Mouse (Mus musculus) B cell, adult 2 months (primary cell): Measurements from ENCODE around the gene Lgr4.

Experiments
- DNase-seq, 2 experiments: peaks; one replicate each; pipeline ENCODE4 v3.0.0; 2022

Gene Lgr4

DNA sequence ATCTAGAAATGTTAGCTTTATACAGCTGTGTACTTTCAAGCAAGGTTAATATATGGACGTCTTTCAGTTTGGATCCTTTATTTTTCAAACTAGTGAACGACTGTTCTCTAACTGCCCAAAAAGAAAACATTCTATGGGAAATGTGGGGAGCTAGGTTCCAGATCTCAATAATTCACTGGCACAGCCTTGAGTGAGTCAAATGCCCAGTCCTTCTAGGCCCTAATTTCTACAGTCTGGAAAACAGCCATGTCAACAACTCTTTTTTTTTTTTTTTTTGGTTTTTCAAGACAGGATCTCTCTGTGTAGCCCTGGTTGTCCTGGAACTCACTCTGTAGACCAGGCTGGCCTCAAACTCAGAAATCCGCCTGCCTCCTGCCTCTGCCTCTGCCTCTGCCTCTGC, 4.9 kb downstream of the Lgr4 start:
- no peak for DNase-seq

DNA sequence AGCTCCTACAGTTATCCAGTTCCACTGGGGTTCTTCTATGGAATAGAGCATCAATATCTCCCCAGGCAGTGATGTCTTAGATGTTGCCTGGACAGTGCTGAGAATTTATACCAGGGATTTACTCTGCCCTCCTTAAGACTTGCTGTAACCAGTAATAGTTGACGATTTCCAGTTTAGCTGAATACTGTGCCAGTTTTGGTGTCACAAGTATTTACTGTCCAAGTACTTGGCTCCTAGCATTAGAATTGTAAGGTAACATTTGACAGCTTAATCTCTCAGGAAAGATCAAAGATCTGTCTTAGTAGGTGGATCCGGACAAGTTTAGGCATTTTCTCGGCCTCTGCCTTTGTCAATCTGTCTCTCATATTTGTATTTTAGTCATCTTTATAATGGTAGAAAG, 5.6 kb downstream of the Lgr4 start:
- DNase-seq = no peak

GRCm38 (mm10) chr2:109923945-109924344, 6.5 kb downstream of the Lgr4 start:
- DNase-seq = no peak

DNA sequence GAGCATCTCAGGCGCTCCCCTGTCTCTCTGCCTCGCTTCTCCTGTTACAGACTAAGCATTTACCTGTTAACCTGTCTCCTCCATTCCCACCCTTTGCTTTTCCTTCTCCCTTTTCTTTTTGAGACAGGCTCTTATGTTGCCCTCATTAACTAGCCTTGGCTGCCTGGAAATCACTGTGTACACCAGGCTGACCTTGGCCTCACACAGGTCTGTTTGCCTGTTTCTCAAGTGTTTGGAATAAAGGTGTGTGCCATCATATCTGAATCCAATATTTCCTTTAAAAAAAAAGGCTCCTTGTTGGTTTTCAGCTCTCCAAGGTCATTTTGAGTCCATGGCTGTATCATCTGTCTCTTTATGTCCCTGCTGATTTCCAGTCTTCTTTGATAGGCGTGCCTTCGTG, 9.5 kb downstream of the Lgr4 start:
- no peak for DNase-seq

DNA sequence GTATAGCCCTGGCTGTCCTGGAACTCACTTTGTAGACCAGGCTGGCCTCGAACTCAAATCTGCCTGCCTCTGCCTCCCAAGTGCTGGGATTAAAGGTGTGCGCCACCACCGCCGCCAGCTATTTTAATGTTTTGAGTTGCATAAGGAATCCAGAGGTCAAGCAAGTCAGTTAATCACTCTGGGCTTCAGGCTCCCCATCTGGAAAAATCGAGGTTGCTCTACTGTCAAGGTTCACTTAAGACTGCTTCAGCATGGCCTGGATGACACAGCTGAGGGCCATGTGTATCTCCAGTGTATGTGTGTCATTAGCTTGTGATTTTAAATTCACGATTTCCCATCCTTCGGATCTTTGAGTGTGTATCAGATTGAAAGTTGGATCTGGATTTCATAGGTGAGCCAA, 10.0 kb downstream of the Lgr4 start:
- DNase-seq = no peak

GRCm38 (mm10) chr2:109927876-109928275, 10.4 kb downstream of the Lgr4 start:
- DNase-seq = no peak

GRCm38 (mm10) chr2:109928791-109929190, 11.3 kb downstream of the Lgr4 start:
- DNase-seq = no peak

DNA sequence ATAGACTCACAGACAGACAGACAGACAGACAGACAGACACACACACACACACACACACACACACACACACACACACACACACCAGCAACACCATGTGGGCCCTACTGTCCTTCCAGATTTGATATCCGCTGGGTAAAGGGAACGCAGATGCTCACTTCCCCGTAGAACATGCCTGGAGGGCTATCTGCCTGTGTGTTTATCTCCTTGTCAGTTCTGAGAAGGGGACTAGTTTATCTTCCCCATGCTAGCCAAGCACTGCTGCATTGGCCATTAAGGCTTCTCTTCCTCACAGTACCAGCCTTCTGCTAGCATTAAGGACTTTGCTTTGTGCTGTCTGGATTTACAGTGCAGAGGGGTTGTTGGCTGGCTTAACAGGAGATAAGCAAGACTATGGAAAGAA, 11.8 kb downstream of the Lgr4 start:
- DNase-seq = no peak

DNA sequence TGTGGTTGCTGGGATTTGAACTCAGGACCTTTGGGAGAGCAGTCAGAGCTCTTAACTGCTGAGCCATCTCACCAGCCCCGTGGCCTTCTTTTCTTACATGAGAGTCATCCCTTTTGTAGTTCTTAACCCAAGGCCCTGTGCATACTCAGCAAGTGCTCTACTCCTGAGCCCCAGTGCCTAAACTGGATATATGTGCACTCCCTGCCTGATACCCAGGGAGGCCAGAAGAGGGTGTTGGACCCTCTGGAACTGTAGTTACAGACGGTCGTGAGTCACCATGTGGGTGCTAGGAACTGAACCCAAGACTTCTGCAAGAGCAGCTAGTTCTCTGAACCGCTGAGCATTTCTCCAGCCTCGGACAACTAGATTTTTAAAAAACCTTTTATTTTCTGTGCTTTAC, 12.9 kb downstream of the Lgr4 start:
- no peak for DNase-seq

DNA sequence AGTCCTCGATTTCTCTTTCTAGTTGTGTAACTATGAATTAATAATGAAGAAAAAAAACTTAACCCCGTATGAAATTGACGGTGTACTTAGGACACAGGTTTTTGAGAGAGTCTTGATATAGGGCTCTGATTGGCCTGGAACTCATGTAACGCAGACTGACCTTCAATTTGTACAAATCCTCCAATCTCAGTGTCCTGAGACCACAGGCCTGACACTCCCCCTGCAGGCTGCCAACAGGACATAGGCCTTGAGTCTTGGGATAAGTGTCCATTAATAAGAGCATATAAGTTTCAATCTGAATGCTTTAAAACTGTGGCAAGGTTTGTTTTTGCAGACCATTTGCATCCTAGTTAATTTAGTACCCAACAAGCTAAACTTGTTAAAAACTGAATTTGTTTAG, 13.3 kb downstream of the Lgr4 start:
- DNase-seq = no peak

DNA sequence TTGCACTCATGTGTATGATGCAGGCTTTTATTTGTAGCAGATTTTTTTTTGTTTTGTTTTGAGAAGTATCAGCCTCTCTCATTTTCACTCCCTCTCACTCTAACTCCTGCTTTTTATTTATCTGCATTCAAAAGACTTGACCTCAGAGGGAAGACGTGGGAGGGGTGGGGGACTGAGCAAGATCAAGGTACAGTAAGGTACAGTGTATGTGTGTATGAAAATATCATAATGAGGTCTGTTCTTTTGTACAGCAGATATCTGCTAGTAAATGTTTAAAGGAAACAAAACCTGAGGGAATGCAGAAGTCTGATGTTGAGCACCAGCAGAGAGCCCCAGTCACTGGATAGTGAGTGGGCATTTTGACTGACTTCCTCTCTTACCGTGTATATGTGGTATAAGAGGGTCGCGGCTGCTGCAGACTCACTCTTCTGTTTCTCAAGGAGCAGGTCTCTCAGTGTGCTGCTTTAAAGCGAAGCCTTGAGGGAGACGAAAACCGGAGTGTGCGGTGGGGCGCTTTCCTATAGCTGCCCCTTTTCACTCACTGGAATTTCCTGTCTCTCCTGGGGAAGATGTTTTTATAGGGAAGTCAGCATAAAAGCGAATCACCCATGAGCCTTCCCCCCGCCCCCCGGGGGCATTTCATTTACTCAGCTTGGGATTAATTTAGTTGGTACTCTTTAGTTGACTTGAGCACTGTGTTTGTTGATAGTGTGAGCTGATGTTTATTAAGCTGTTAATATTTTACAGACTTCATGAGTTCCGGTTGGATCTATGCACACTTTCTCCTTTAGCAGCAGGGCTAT, 14.7 kb downstream of the Lgr4 start:
- DNase-seq = no peak

DNA sequence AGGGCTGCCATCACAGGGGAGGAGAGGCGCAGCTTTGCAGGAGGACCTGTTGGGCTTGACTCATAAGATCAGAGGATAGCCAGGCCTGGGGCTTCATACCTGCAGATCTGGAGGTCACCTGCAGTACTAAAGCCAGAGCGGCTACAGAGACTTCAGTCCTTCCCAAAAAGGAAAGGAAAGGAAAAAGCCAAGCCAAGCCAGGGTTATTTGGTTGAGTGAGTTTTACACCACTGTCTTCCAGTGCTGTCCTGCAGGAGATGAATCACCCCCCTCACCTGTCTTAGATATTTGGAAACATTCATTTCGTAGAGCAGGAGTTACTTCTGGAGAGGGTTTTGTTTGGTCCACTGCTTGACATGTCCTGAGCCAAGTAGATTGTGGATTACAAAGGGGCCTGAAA, 15.7 kb downstream of the Lgr4 start:
- DNase-seq = no peak

GRCm38 (mm10) chr2:109934086-109934485, 16.6 kb downstream of the Lgr4 start:
- DNase-seq = no peak

DNA sequence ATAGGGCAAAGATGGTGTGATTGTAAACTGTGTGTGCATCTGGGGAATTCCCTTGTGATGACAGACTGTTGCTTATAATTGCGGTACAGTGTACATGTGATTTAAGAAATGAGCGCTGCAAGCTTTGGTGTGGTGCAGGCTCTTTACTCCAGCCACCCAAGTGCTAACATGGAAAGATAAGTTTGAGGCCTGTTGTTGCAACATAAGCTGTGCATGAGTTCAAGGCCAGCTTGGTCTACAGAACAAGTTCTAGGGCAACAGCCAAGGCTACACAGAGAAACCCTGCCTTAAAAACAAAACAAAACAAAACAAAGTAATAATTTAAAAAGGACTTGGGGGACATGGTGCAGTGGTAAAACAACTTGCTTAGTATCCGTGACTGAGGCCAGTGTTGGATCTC, 17.7 kb downstream of the Lgr4 start:
- DNase-seq = no peak

GRCm38 (mm10) chr2:109935754-109936409, 18.4 kb downstream of the Lgr4 start:
- DNase-seq = no peak

DNA sequence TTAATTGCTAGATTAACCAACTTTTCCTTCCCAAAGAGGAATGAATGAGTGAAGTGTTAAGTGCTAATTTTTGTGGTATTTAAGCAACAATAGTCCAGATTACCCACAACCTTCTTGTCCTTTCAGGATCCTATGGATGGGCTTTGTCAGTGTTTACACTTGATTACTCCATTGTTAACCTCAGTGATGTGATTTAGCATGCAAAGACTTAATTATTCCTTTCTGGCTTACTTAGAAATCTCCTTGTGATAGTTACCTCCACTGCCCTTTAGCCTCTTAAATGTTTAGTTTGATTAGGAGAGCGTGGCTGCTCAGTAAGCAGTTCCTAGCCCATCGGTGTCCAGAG, 18.9 kb downstream of the Lgr4 start:
- DNase-seq = no peak

DNA sequence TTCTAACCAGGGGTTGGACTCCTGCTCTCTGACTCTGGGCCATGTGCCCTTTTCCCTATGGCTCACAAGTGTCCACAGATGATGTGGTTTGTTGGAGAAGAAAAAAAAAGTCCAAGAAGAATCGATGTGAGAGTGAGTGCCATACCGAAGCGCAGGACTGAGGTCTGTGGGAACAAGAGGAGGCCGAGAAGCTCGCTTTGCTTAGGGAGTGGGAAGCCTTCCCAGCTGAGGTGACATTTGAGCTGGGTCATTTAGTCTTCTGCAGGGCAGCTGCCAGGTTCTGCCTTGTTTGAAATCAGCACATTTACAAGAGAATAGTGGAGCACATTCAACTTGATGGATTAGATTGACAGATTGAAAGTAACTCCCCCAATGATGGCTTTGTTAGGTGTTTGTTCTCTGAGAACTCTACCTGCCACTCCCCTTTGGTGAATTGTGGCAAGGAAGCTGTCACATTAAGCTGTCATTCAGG, 24.6 kb downstream of the Lgr4 start:
- no peak for DNase-seq

DNA sequence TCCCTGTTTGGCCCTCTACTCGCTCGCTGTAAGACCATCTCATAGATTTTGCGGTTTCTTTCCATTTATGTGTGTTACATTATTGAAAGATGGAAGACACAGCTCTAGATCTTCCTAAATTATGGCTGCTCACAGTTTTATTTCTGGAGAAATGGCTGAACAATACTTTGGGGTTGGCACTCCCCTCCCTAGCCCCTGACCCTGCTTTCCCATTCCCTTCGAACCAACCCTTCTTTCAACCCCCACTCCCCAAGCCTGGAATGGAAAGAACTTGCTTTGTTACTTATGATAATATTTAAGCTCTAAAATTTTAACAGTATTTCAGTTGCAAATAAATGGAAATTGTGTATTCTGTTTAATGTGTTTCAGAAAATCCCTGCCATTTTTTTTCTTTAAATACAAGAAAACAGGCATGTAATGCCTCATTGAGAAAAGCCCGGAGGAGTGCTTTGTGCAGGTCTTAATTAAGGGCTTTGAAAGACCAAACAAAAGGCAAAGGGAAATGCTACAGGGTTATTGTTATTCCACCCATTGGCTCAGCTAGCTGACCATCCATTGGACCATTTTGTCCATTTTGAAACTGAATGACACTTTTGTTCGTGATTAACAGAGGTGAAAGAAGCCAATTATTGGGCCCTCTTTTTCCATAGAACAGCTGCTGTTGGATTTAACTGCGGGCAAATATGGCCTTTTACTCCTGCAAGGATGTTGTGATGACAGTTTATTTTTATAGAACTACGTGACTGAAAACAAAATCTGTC, 25.5 kb downstream of the Lgr4 start:
- DNase-seq = no peak

- DNase-seq = no peak
Measured at GRCm38 (mm10) chr2:109944995-109945394, 27.5 kb downstream of the Lgr4 start.

DNA sequence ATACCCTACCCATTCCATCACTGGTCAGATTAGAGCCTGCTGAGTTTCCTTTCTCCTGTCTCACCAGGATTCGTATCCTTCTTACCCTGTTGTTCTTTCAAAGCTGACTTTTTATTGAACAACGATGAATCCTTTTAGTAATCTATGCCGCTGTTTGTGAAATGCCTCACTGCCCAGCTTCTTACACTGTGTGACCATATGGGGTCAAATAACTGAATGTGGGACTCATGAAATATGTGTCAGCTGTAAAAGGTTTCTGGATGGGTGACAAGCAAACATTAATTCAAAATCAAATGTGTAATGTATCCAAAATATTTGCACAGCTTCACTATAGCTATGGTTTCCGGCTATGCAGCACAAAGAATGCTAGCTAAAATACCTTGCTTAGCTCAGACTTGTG, 28.1 kb downstream of the Lgr4 start:
- DNase-seq = no peak

- DNase-seq = no peak
Measured at GRCm38 (mm10) chr2:109946426-109946825, 29.0 kb downstream of the Lgr4 start.

DNA sequence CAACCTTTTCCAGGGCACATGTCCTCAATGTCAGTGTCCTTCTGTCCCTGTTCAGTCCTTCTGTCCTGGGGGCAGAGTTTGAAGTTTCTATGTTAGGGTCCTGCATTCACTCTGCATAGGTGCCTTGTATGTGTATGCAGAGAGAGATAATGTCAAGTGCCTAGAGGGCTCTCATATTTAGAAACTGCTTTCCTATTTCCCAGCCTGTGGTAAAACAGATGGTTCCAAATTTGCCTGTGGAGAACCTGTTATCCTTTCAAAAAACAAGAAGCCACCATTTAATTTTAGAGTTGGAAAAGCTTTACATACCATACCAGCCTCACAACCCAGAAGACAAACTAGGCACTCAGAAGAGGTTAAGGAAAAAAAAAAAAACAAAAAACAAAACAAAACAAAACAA, 32.1 kb downstream of the Lgr4 start:
- DNase-seq = no peak

DNA sequence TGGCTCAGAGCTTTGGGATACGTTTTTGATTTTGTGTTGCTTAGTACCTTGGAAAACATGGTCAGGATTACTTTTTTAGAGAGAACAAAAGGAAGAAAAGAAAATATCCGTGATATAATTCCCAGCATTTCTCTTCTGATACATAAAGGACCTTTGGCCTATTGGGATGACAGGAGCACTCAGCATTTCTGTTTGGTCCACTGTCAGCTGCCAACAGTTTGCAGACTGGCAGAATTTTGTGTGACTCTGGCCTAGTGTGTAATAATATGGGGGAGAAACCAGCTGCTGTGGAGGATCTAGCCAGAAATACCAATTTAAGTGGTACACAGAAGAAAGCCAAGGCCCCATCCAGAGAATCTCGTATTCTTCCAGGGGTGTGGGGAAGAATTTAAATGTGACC, 32.9 kb downstream of the Lgr4 start:
- no peak for DNase-seq

DNA sequence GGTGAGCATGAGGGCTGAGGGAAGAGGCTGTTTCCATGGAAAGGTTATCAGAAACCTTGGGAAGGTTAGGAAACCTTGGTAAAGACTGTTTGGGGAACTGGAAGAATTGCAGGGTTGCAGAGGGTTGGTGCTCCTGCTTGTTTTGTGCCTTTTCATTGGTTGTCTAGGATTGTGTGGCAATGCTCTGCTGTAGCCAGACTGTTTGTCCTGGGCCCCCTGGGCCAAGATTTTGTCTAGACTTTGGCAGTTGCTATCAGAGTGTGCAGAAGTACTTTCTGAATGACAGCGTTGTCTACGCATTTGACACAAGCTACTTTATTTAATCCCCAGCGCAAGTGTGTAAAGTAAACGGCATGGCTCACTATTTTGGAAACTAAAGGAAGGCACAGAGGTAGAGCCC, 33.6 kb downstream of the Lgr4 start:
- no peak for DNase-seq
